7 mouse cellular contexts compared by ENCODE assay signal in the genomic region with DNA sequence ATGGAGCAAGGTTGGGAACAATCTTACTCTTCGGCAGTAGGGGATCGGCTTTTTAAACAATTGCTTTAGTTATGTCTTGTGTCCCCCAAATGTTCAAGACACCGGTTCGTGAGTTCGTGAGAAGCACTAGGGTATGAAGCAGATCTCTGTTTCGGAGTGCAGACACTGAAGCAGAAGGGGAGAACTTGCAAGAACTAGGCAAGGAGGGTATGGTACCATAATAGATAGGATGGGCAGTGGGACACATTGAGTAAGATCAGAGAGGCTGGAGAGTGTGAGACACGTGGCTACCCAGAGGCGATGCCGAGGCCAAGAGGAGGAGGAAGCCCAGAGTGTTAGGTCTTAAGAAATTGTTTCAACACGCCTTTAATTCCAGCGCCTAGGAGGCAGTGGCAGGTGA. TPM values are rescaled to one million over a fixed set of nuclear protein-coding genes. Genes with fewer than 3 reads are reported as not detected.
A peak's percentile ranks its signal among the peaks of the same experiment; 100 is the strongest.
DNase-seq lines count a peak whose midpoint lies in the region; ATAC-seq and TF ChIP-seq lines count a peak whose summit lies in the region.

No protein-coding gene starts in this region.

- H3K4me3 ChIP-seq in hindbrain, embryonic 13.5 days, result peak overlapping the region; percentile 76
- peak overlapping the region; percentile 66 for H3K4me3 ChIP-seq in liver, postnatal 0 days (ENCODE audit: low read depth, low read length)
- peak overlapping the region; percentile 81 for H3K4me3 ChIP-seq in neural tube, embryonic 15.5 days (replicated peaks)

- no peak for TF ChIP-seq EP300 in liver, postnatal 0 days (IDR thresholded peaks at IDR 0.05; ENCODE audit: low read depth)

- peak overlapping the region; percentile 88 for H3K4me2 ChIP-seq in hindbrain, embryonic 13.5 days
- H3K4me2 ChIP-seq in liver, postnatal 0 days (ENCODE audit: low read depth, low read length), result peak overlapping the region; percentile 86
- H3K4me2 ChIP-seq in neural tube, embryonic 15.5 days, result peak overlapping the region; percentile 76

- WGBS in hindbrain, embryonic 13.5 days, result 4% methylated on average over 11 of the region's 11 CpGs
- WGBS in liver, postnatal 0 days (ENCODE audit: insufficient replicate concordance), result under 1% methylated on average over 11 of the region's 11 CpGs
- WGBS in neural tube, embryonic 15.5 days, result 4% methylated on average over 11 of the region's 11 CpGs

- peaks cover 20% of the 10 kb centered on the region for H3K4me1 ChIP-seq in hindbrain, embryonic 13.5 days (replicated peaks)
- H3K4me1 ChIP-seq in liver, postnatal 0 days (ENCODE audit: insufficient read depth), result peaks cover 16% of the 10 kb centered on the region
- H3K4me1 ChIP-seq in neural tube, embryonic 15.5 days, result peaks cover 19% of the 10 kb centered on the region

- DNase-seq in urinary bladder, postnatal 25 days (ENCODE audit: low spot score), result peak; percentile 26
- DNase-seq in urinary bladder, postnatal 10 days (ENCODE audit: low spot score), result no peak
- DNase-seq in embryo, embryonic 11 days, result peak; percentile 49
- peak; percentile 41 for DNase-seq in liver, postnatal 0 days
- no peak for DNase-seq in gastrocnemius, postnatal 10 days

- H3K36me3 ChIP-seq in hindbrain, embryonic 13.5 days, result peaks cover 20% of the 10 kb centered on the region
- H3K36me3 ChIP-seq in liver, postnatal 0 days (replicated peaks; ENCODE audit: insufficient read depth, low read length), result peaks cover 21% of the 10 kb centered on the region
- H3K36me3 ChIP-seq in neural tube, embryonic 15.5 days, result peaks cover 19% of the 10 kb centered on the region

- H3K27ac ChIP-seq in hindbrain, embryonic 13.5 days, result peak overlapping the region; percentile 95
- peak overlapping the region; percentile 92 for H3K27ac ChIP-seq in liver, postnatal 0 days (ENCODE audit: low read depth)
- H3K27ac ChIP-seq in neural tube, embryonic 15.5 days (replicated peaks), result peak overlapping the region; percentile 98

- H3K9ac ChIP-seq in hindbrain, embryonic 13.5 days, result peak overlapping the region; percentile 84
- H3K9ac ChIP-seq in liver, postnatal 0 days (replicated peaks), result peak overlapping the region; percentile 70
- peak overlapping the region; percentile 85 for H3K9ac ChIP-seq in neural tube, embryonic 15.5 days (replicated peaks)

- peak; percentile 50 for ATAC-seq in hindbrain, embryonic 13.5 days (ENCODE audit: low FRiP score)
- ATAC-seq in liver, postnatal 0 days, result peak; percentile 47
- ATAC-seq in neural tube, embryonic 15.5 days (ENCODE audit: low FRiP score), result peak; percentile 62

- no peaks in the 10 kb centered on the region for H3K27me3 ChIP-seq in hindbrain, embryonic 13.5 days
- H3K27me3 ChIP-seq in liver, postnatal 0 days (ENCODE audit: insufficient read depth, low read length), result no peaks in the 10 kb centered on the region
- no peaks in the 10 kb centered on the region for H3K27me3 ChIP-seq in neural tube, embryonic 15.5 days (replicated peaks)

- H3K9me3 ChIP-seq in hindbrain, embryonic 13.5 days, result no peaks in the 10 kb centered on the region
- H3K9me3 ChIP-seq in liver, postnatal 0 days (ENCODE audit: low read length), result no peaks in the 10 kb centered on the region
- H3K9me3 ChIP-seq in neural tube, embryonic 15.5 days (replicated peaks), result no peaks in the 10 kb centered on the region

- no peak for TF ChIP-seq CTCF in liver, postnatal 0 days (IDR thresholded peaks at IDR 0.05; ENCODE audit: low read depth)

RNA-seq across cellular contexts. Expression of a gene that starts 0.6 kb away (rescaled TPM):
- 47.4 and 48.0 TPM in 2 replicates for polyA plus RNA-seq in hindbrain, embryonic 13.5 days (2015; fragmentation: Nextera tagmentation; extraction: Ambion mirVana)
- 19.2 and 19.3 TPM in 2 replicates for polyA plus RNA-seq in liver, postnatal 0 days (2015; fragmentation: Nextera tagmentation; extraction: Ambion mirVana)
- polyA plus RNA-seq in neural tube, embryonic 15.5 days (2015; fragmentation: Nextera tagmentation; extraction: Ambion mirVana), result 43.1 and 57.9 TPM in 2 replicates
- 10 to 100 TPM; 21.4 to 22.7 TPM for total RNA-seq in gastrocnemius, postnatal 10 days (2021)

RNA-seq across cellular contexts. Expression of a gene that starts 17.3 kb away (rescaled TPM):
- polyA plus RNA-seq in hindbrain, embryonic 13.5 days (2015; fragmentation: Nextera tagmentation; extraction: Ambion mirVana), result 61.4 and 62.8 TPM in 2 replicates
- 15.7 and 17.8 TPM in 2 replicates for polyA plus RNA-seq in liver, postnatal 0 days (2015; fragmentation: Nextera tagmentation; extraction: Ambion mirVana)
- polyA plus RNA-seq in neural tube, embryonic 15.5 days (2015; fragmentation: Nextera tagmentation; extraction: Ambion mirVana), result 75.2 and 78.5 TPM in 2 replicates
- 10 to 100 TPM; 12.4 to 15.2 TPM for total RNA-seq in gastrocnemius, postnatal 10 days (2021)

Comparison
In these comparisons a context has a peak if more than half of its experiments do, and no peak if none do; other contexts are left out.
1. DNase-seq: peak in urinary bladder, postnatal 25 days (single experiment), embryo, embryonic 11 days (single experiment) and liver, postnatal 0 days (single experiment); none in urinary bladder, postnatal 10 days (single experiment) and gastrocnemius, postnatal 10 days (single experiment).
2. Peak in every context shown above with its lines, with median percentiles within 50 percentile points of each other: ATAC-seq, H3K27ac ChIP-seq, H3K4me2 ChIP-seq, H3K4me3 ChIP-seq and H3K9ac ChIP-seq.